Mouse (Mus musculus) heart, embryonic 14.5 days (tissue): ENCODE measurements around the gene Gm20479. TPM values are rescaled to one million over a fixed set of nuclear protein-coding genes. Genes with fewer than 3 reads are reported as not detected.

Source experiments
- ATAC-seq: fragments of 200-750 bp; cut with Nextera tagmentation; 2 replicates; pipeline ENCODE4 v1.8.0; 2017; ENCODE audit warnings: low read depth, moderate TSS enrichment; ENCODE audit not compliant: insufficient number of reproducible peaks, insufficient read depth, low FRiP score
- H3K27ac ChIP-seq, 2 experiments: fragments of 200-500 bp in 1 of 2; fragments of 300-500 bp in 1 of 2; sonication (generic) in 1 of 2; replicated peaks in 1 of 2; 2 replicates each; pipeline ENCODE4 v1.5.1; 2012 to 2014; ENCODE audit warnings: low read depth in 2 of 2, low read length in 2 of 2, control low read depth in 1 of 2, mild to moderate bottlenecking in 1 of 2, mixed read lengths in 1 of 2; ENCODE audit not compliant: control insufficient read depth in 1 of 2, insufficient read depth in 1 of 2
- H3K27me3 ChIP-seq: fragments of 300-500 bp; sonication (generic); 2 replicates; pipeline ENCODE4 v1.6.1; 2014; ENCODE audit warnings: mild to moderate bottlenecking, low read length, control low read depth; ENCODE audit not compliant: control insufficient read depth, insufficient read depth
- H3K36me3 ChIP-seq: fragments of 300-500 bp; sonication (generic); 2 replicates; pipeline ENCODE4 v1.6.1; 2014; ENCODE audit warnings: mild to moderate bottlenecking, control low read depth, low read length, mixed read lengths; ENCODE audit not compliant: control insufficient read depth, insufficient read depth
- H3K4me1 ChIP-seq, 2 experiments: fragments of 200-500 bp in 1 of 2; fragments of 300-500 bp in 1 of 2; sonication (generic) in 1 of 2; 2 replicates each; pipeline ENCODE4 v1.6.1; 2012 to 2014; ENCODE audit warnings: low read length in 2 of 2, control low read depth in 1 of 2, mixed read lengths in 1 of 2; ENCODE audit not compliant: control insufficient read depth in 2 of 2, insufficient read depth in 2 of 2
- H3K4me2 ChIP-seq: fragments of 300-500 bp; sonication (generic); 2 replicates; pipeline ENCODE4 v1.6.1; 2014; ENCODE audit warnings: mild to moderate bottlenecking, low read length
- H3K4me3 ChIP-seq, 2 experiments: fragments of 200-500 bp in 1 of 2; fragments of 300-500 bp in 1 of 2; sonication (generic) in 1 of 2; 2 replicates each; pipeline ENCODE4 v1.5.1; 2012 to 2014; ENCODE audit warnings: low read length in 2 of 2, mild to moderate bottlenecking in 2 of 2, control low read depth in 1 of 2, low read depth in 1 of 2, moderate library complexity in 1 of 2; ENCODE audit not compliant: control insufficient read depth in 1 of 2, insufficient read depth in 1 of 2
- H3K9ac ChIP-seq: fragments of 300-500 bp; sonication (generic); 2 replicates; pipeline ENCODE4 v1.6.1; 2014; ENCODE audit warnings: mild to moderate bottlenecking, low read length
- H3K9me3 ChIP-seq: fragments of 300-500 bp; sonication (generic); 2 replicates; pipeline ENCODE4 v1.6.1; 2016; ENCODE audit warnings: low read length, control low read depth; ENCODE audit not compliant: control insufficient read depth
- WGBS: fragments of 180-500 bp; shearing (Covaris S2); extraction: QIAGEN DNeasy Blood & Tissue Kit; methylation state at CpG from one replicate; pipeline ENCODE4 v1.1.7; 2014; 5-methylcytosine and 5-hydroxymethylcytosine counted together
- polyA plus RNA-seq: library from polyadenylated mRNA; unstranded; fragments of >200 nt; fragmentation: Nextera tagmentation; extraction: Ambion mirVana; gene quantifications from 2 replicates; pipeline ENCODE4 v1.2.1, GENCODE M21; 2014

The Gm20479 gene
- polyA plus RNA-seq, 1 experiment from 2014 or later: not detected

GRCm38 (mm10) chr7:27309832-27310231, 47.4 kb downstream of the Gm20479 start:
- 30% methylated on average over 3 of the region's 3 CpGs for WGBS
- Histone ChIP-seq H3K9ac (no peak overlapping the region), H3K36me3 (peaks cover 35% of the 10 kb centered on the region), H3K27me3 (peaks cover 19% of the 10 kb centered on the region), H3K4me1 (peaks cover 8 to 19% of the 10 kb centered on the region in 2 experiments), H3K27ac (no peak overlapping the region), H3K9me3 (peaks cover 16% of the 10 kb centered on the region; the same call in 1 of the 2 replicates), H3K4me2 (peak overlapping the region; percentile 66), H3K4me3 (no peak overlapping the region)
- no peak for ATAC-seq

GRCm38 (mm10) chr7:27308821-27309549, 48.2 kb downstream of the Gm20479 start:
- peak overlapping the region; percentile 25 to 29; a peak in 3 of 4 replicates for H3K4me3 ChIP-seq
- peaks cover 33% of the 10 kb centered on the region for H3K36me3 ChIP-seq
- no peak overlapping the region for H3K27ac ChIP-seq
- peaks cover 8 to 19% of the 10 kb centered on the region in 2 experiments for H3K4me1 ChIP-seq
- WGBS: 10% methylated on average over 28 of the region's 28 CpGs
- H3K9me3 ChIP-seq: peaks cover 10% of the 10 kb centered on the region; the same call in 1 of the 2 replicates
- H3K27me3 ChIP-seq: peaks cover 23% of the 10 kb centered on the region
- peak overlapping the region; percentile 62 for H3K4me2 ChIP-seq
- no peak for ATAC-seq
- no peak overlapping the region for H3K9ac ChIP-seq

GRCm38 (mm10) chr7:27307551-27307950, 49.7 kb downstream of the Gm20479 start:
- no peak for ATAC-seq
- Histone ChIP-seq H3K4me3 (no peak overlapping the region), H3K9ac (no peak overlapping the region), H3K36me3 (peaks cover 22% of the 10 kb centered on the region; the same call in 1 of the 2 replicates), H3K4me1 (peaks cover 8 to 19% of the 10 kb centered on the region in 2 experiments), H3K4me2 (no peak overlapping the region), H3K9me3 (no peaks in the 10 kb centered on the region), H3K27ac (no peak overlapping the region), H3K27me3 (peaks cover 23% of the 10 kb centered on the region)
- 60% methylated on average over 9 of the region's 9 CpGs for whole genome bisulfite sequencing

GRCm38 (mm10) chr7:27306161-27307160, 50.8 kb downstream of the Gm20479 start:
- H3K9me3 ChIP-seq: no peaks in the 10 kb centered on the region
- H3K4me1 ChIP-seq: peaks cover 8 to 19% of the 10 kb centered on the region in 2 experiments
- 72% methylated on average over 24 of the region's 24 CpGs for WGBS
- H3K27me3 ChIP-seq: peaks cover 26% of the 10 kb centered on the region
- H3K4me2 ChIP-seq: no peak overlapping the region
- H3K9ac ChIP-seq: no peak overlapping the region
- ATAC-seq: no peak
- H3K27ac ChIP-seq: no peak overlapping the region
- H3K36me3 ChIP-seq: peaks cover 22% of the 10 kb centered on the region; the same call in 1 of the 2 replicates
- no peak overlapping the region for H3K4me3 ChIP-seq

- Histone ChIP-seq H3K27ac (no peak overlapping the region), H3K4me2 (no peak overlapping the region), H3K9ac (no peak overlapping the region), H3K27me3 (peaks cover 26% of the 10 kb centered on the region), H3K4me1 (peaks cover 5 to 9% of the 10 kb centered on the region in 2 experiments; a peak in 3 of 4 replicates), H3K36me3 (peaks cover 22% of the 10 kb centered on the region; the same call in 1 of the 2 replicates), H3K9me3 (no peaks in the 10 kb centered on the region), H3K4me3 (no peak overlapping the region)
- WGBS: 78% methylated on average over 17 of the region's 17 CpGs
- no peak for ATAC-seq
Measured at GRCm38 (mm10) chr7:27305091-27305730, 52.0 kb downstream of the Gm20479 start.

Other genes with a start within 250 kb of the Gm20479 start
- gene Cyp2f2, start 237.5 kb downstream of the Gm20479 start, polyA plus RNA-seq: 3.3 TPM in 1 of 2 replicates, not detected in the other
- 0.22 TPM in 1 of 2 replicates, not detected in the other for gene Cyp2t4, start 203.7 kb downstream of the Gm20479 start, polyA plus RNA-seq
- 26.7 and 31.2 TPM in 2 replicates for gene Egln2, start 190.6 kb downstream of the Gm20479 start, polyA plus RNA-seq
- gene Rab4b, start 178.5 kb downstream of the Gm20479 start, polyA plus RNA-seq: 42.4 and 43.4 TPM in 2 replicates
- gene Gm21983, start 176.3 kb downstream of the Gm20479 start, polyA plus RNA-seq: not detected in 2 replicates
- gene Mia, start 176.3 kb downstream of the Gm20479 start, polyA plus RNA-seq: 0.53 and 1.3 TPM in 2 replicates
- gene BC024978, start 161.6 kb downstream of the Gm20479 start, polyA plus RNA-seq: 3.3 and 3.7 TPM in 2 replicates
- gene Snrpa, start 161.1 kb downstream of the Gm20479 start, polyA plus RNA-seq: 140 and 150 TPM in 2 replicates
- gene Itpkc, start 128.8 kb downstream of the Gm20479 start, polyA plus RNA-seq: 3.4 and 3.8 TPM in 2 replicates
- 9.9 and 11.9 TPM in 2 replicates for gene Coq8b, start 124.4 kb downstream of the Gm20479 start, polyA plus RNA-seq
- 3.3 and 5.4 TPM in 2 replicates for gene Numbl, start 99.0 kb downstream of the Gm20479 start, polyA plus RNA-seq
- gene Ltbp4, start 19.7 kb downstream of the Gm20479 start, polyA plus RNA-seq: 47.7 and 55.1 TPM in 2 replicates
- gene Shkbp1, start 1.4 kb downstream of the Gm20479 start, polyA plus RNA-seq: 18.3 and 22.0 TPM in 2 replicates
- gene Sptbn4, start 90.3 kb upstream of the Gm20479 start, polyA plus RNA-seq: 0.15 and 0.20 TPM in 2 replicates
- 49.7 and 57.9 TPM in 2 replicates for gene Blvrb, start 90.6 kb upstream of the Gm20479 start, polyA plus RNA-seq
- 15.7 and 19.4 TPM in 2 replicates for gene Sertad3, start 116.3 kb upstream of the Gm20479 start, polyA plus RNA-seq
- gene Sertad1, start 129.5 kb upstream of the Gm20479 start, polyA plus RNA-seq: 34.5 and 34.8 TPM in 2 replicates
- 0.58 and 0.59 TPM in 2 replicates for gene Prx, start 141.9 kb upstream of the Gm20479 start, polyA plus RNA-seq
- gene Hipk4, start 165.8 kb upstream of the Gm20479 start, polyA plus RNA-seq: 0.24 and 0.26 TPM in 2 replicates
- gene Pld3, start 195.8 kb upstream of the Gm20479 start, polyA plus RNA-seq: 54.5 and 61.7 TPM in 2 replicates
- gene 2310022A10Rik, start 195.8 kb upstream of the Gm20479 start, polyA plus RNA-seq: 31.0 TPM in 2 replicates
- 66.5 and 76.0 TPM in 2 replicates for gene Akt2, start 234.1 kb upstream of the Gm20479 start, polyA plus RNA-seq